Mouse (Mus musculus) heart, adult 2 months (tissue): ENCODE measurements around the gene Tmem98. TPM values are rescaled to one million over a fixed set of nuclear protein-coding genes. Genes with fewer than 3 reads are reported as not detected.

Experiments
- DNase-seq, 2 experiments: peaks; one replicate each; pipeline ENCODE4 v3.0.0; 2021
- H3K27ac ChIP-seq: fragments of 200-600 bp; 2 replicates; pipeline ENCODE4 v1.8.1; 2022
- H3K27me3 ChIP-seq: fragments of 200-500 bp; 2 replicates; pipeline ENCODE4 v1.6.1; 2012; ENCODE audit warnings: mild to moderate bottlenecking, low read length, inconsistent platforms, mixed read lengths; ENCODE audit not compliant: control insufficient read depth, insufficient read depth
- H3K36me3 ChIP-seq: fragments of 200-500 bp; 2 replicates; pipeline ENCODE4 v1.6.1; 2012; ENCODE audit warnings: low read length, inconsistent platforms; ENCODE audit not compliant: control insufficient read depth, insufficient read depth
- H3K4me1 ChIP-seq: fragments of 200-500 bp; 2 replicates; pipeline ENCODE4 v1.6.1; 2011; ENCODE audit warnings: low read length; ENCODE audit not compliant: control insufficient read depth, insufficient read depth
- H3K4me3 ChIP-seq: fragments of 200-600 bp; 2 replicates; pipeline ENCODE4 v1.8.1; 2022
- H3K79me2 ChIP-seq: fragments of 200-500 bp; replicated peaks from 2 replicates; pipeline ENCODE4 v1.6.1; 2012; ENCODE audit warnings: mild to moderate bottlenecking, inconsistent platforms, low read length, moderate library complexity, mixed read lengths; ENCODE audit not compliant: control insufficient read depth, insufficient read depth
- H3K9ac ChIP-seq: fragments of 200-500 bp; 2 replicates; pipeline ENCODE4 v1.6.1; 2012; ENCODE audit warnings: low read depth, mild to moderate bottlenecking, control low read depth, inconsistent platforms, low read length, mixed read lengths
- CTCF ChIP-seq: fragments of 200-600 bp; IDR thresholded peaks from 2 replicates; pipeline ENCODE4 v1.8.1; 2022; ENCODE audit warnings: antibody characterized with exemption, mild to moderate bottlenecking, moderate library complexity
- EP300 ChIP-seq: fragments of 200-500 bp; IDR thresholded peaks from 2 replicates; pipeline ENCODE4 v1.6.1; 2011; ENCODE audit warnings: low read depth, low read length, control low read depth; ENCODE audit not compliant: insufficient read depth
- POLR2A ChIP-seq: fragments of 200-500 bp; IDR thresholded peaks from 2 replicates; pipeline ENCODE4 v1.6.1; 2011; ENCODE audit warnings: mild to moderate bottlenecking, low read depth, low read length, control low read depth; ENCODE audit not compliant: insufficient read depth
- WGBS: fragments of 180-500 bp; shearing (Covaris S2); methylation state at CpG from one replicate; pipeline ENCODE4 v1.1.7; 2018; 5-methylcytosine and 5-hydroxymethylcytosine counted together
- intact Hi-C: fragments of 180-260 bp; cut with DNase I; formaldehyde crosslinking; loops from one replicate; pipeline ENCODE4 v1.15.1; 2025
- polyA plus RNA-seq: library from polyadenylated mRNA; depleted of rRNA; stranded (reverse); fragments of >200 nt; gene quantifications from 2 replicates; pipeline ENCODE4 v1.2.3, GENCODE M21; 2012
- total RNA-seq, 2 experiments: library from RNA; stranded (reverse); gene quantifications; 2 replicates each; pipeline ENCODE4 v1.2.3; 2021

Gene Tmem98
- total and polyA plus RNA-seq, 3 experiments = 11.2 to 29.3 (median 12.8) TPM

- TF ChIP-seq CTCF (no peak), POLR2A (no peak), EP300 (no peak)
- Histone ChIP-seq H3K36me3 (no peaks in the 10 kb centered on the region), H3K4me3 (no peak overlapping the region), H3K4me1 (0 out of 2 replicates have a peak, but pooled peaks cover 1% of the 10 kb centered on the region), H3K27me3 (no peaks in the 10 kb centered on the region), H3K79me2 (no peaks in the 10 kb centered on the region), H3K27ac (no peak overlapping the region), H3K9ac (no peak overlapping the region)
- DNase-seq = no peak
- WGBS = 26% methylated on average over 8 of the region's 8 CpGs
- intact Hi-C loops = no loop called here
Observed at GRCm38 (mm10) chr11:80795431-80795830, 14.5 kb upstream of the Tmem98 start.

- Histone ChIP-seq H3K27ac (no peak overlapping the region), H3K4me1 (peaks cover 1% of the 10 kb centered on the region), H3K27me3 (no peaks in the 10 kb centered on the region), H3K4me3 (no peak overlapping the region), H3K36me3 (no peaks in the 10 kb centered on the region), H3K9ac (no peak overlapping the region), H3K79me2 (no peaks in the 10 kb centered on the region)
- no peak for DNase-seq
- WGBS = 64% methylated on average over 3 of the region's 3 CpGs
- intact Hi-C loops = no loop called here
- TF ChIP-seq CTCF (peak; percentile 36; the same call in 1 of the 2 replicates), POLR2A (no peak), EP300 (no peak)
Observed at GRCm38 (mm10) chr11:80799979-80800378, 10.0 kb upstream of the Tmem98 start.

DNA sequence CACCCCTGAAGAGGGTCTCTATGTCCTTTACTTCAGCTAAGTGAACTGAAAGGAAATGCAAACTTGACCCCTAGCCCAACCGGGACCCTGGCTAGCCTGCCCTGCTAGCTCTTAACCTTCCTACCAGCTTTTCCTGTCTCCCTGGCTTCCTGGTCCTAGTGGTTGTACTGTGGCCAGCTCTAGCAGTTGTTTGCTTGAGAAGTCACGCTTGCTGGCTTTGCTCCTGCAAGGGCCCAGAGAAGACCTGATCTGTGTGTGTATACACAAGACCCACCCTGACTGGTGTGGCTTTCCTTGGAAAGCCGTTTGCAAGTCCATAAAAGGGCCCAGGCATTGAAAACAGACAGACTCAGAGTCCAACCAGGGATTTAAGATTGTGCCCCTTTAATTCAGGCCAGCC is 7.3 kb upstream of the Tmem98 start:
- Histone ChIP-seq H3K27ac (peak overlapping the region; percentile 62), H3K4me3 (no peak overlapping the region), H3K36me3 (no peaks in the 10 kb centered on the region), H3K9ac (no peak overlapping the region), H3K27me3 (no peaks in the 10 kb centered on the region), H3K79me2 (no peaks in the 10 kb centered on the region), H3K4me1 (no peaks in the 10 kb centered on the region; the same call in none of the 2 replicates)
- intact Hi-C loops = no loop called here
- 35% methylated on average over 3 of the region's 3 CpGs for WGBS
- TF ChIP-seq CTCF (no peak), EP300 (no peak), POLR2A (no peak)
- peak; percentile 51 to 63 for DNase-seq

DNA sequence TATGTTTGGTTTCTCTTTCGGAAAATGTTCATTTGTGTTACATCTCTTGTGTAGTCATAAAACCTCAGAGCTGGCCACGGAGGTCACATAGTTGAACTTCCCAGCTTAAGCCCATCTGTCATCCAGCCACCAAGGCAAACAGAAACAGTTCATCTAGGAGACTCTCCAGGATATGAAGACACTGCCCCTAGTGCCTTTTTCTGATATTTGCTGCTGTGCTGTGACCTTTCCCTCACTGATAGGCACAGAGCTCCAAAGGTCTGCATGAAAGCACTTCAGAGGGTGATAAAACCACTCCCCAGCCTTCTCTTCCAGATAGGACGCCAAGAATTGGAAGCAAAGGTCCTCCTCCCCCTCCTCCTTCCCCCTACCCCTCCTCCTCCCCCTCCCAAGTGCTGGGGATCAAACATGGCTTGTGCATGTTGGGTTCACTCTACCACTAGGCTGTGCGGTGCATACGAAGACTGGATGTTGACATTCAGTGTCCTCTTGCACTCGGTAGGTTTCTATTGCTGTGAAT is 1.4 kb upstream of the Tmem98 start:
- Histone ChIP-seq H3K4me3 (no peak overlapping the region), H3K27ac (no peak overlapping the region), H3K36me3 (no peaks in the 10 kb centered on the region), H3K27me3 (no peaks in the 10 kb centered on the region), H3K79me2 (no peaks in the 10 kb centered on the region), H3K9ac (no peak overlapping the region), H3K4me1 (peaks cover 3% of the 10 kb centered on the region; the same call in 1 of the 2 replicates)
- intact Hi-C loops = no loop called here
- no peak for TF ChIP-seq EP300
- TF ChIP-seq CTCF = peak; percentile 36
- DNase-seq = no peak
- 65% methylated on average over 6 of the region's 6 CpGs for WGBS

GRCm38 (mm10) chr11:80809666-80809992 is 346 bp upstream of the Tmem98 start:
- Histone ChIP-seq H3K4me3 (peak overlapping the region; percentile 62), H3K36me3 (no peaks in the 10 kb centered on the region), H3K27ac (peak overlapping the region; percentile 62), H3K9ac (peak overlapping the region; percentile 94), H3K79me2 (no peaks in the 10 kb centered on the region), H3K27me3 (no peaks in the 10 kb centered on the region), H3K4me1 (peaks cover 3% of the 10 kb centered on the region; the same call in 1 of the 2 replicates)
- 39% methylated on average over 5 of the region's 6 CpGs for WGBS
- DNase-seq = no peak
- TF ChIP-seq EP300 (no peak), POLR2A (no peak), CTCF (no peak)
- intact Hi-C loops = no loop called here

DNA sequence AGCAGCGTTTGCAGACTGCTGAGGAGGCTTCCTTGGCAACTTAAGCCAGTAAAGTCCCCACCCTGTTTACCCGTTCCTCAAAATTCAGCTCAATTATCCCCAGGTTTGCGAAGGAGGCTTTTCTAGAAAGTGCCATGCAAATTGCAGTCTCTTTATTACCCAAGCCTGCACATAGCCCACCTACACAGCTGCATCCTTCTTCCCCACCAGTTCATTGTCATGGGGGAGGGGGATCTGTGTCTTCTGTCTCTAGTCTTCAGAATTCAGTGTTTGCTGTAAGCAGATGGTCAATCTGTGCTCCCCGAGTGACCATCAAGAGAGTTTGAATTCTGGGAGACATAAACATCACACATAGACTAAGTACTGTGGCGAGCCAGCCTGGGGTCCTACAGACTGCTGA is 1.2 kb downstream of the Tmem98 start:
- Histone ChIP-seq H3K9ac (no peak overlapping the region), H3K27ac (no peak overlapping the region; the same call in 1 of the 2 replicates)
- DNase-seq = no peak

More for the DNA sequence above, 1.2 kb downstream of the Tmem98 start:
- Histone ChIP-seq H3K36me3 (no peaks in the 10 kb centered on the region), H3K4me3 (peak overlapping the region; percentile 62), H3K27me3 (no peaks in the 10 kb centered on the region), H3K4me1 (peaks cover 3% of the 10 kb centered on the region; the same call in 1 of the 2 replicates), H3K79me2 (no peaks in the 10 kb centered on the region)
- WGBS = 33% methylated on average over 5 of the region's 5 CpGs
- TF ChIP-seq EP300 (no peak), POLR2A (no peak), CTCF (no peak)
- intact Hi-C loops = loop anchor here (10.0 kb wide), 1 partner anchor 196 kb away; no protein-coding TSS in a partner anchor
